Mouse (Mus musculus): Measurements from ENCODE around the gene Olfr237-ps1. TPM values are rescaled to one million over a fixed set of nuclear protein-coding genes. Genes with fewer than 3 reads are reported as not detected.
"Not testable (repeated sequence)": the region's sequence is repeated elsewhere in the genome, so short reads cannot be mapped to it uniquely, and the experiment has no call there.

Gene Olfr237-ps1
- polyA plus RNA-seq (2015; fragmentation: Nextera tagmentation; extraction: Ambion mirVana): not detected in 2 replicates

DNA sequence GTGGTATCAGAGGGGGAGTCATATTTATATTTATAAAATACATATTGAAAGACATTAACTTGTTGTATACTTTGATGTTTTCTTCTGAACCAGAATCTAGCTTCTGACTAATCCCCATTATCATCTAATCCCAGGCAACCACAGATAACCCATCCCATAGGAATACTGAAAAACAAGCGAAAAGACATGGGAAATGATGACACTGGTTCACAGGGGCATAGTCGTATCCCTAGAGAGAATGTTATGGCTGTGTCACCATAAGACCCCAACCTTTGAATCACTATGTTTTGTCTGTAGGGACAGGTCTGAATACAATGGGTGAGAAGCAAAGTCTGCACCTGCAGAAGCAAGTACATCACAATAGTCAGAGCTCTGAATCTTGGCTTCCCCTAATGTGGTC is at the start of gene Olfr237-ps1:
Gene Olfr237-ps1, plus strand, starts transcription at position 301 of the 400 bp plus-strand sequence.
- not testable (repeated sequence) for ATAC-seq (ENCODE audit: low read depth); H3K9me3 ChIP-seq; H3K27ac ChIP-seq (replicated peaks); H3K9ac ChIP-seq; H3K27me3 ChIP-seq; H3K4me3 ChIP-seq; H3K36me3 ChIP-seq; H3K4me2 ChIP-seq; H3K4me1 ChIP-seq (replicated peaks)
- WGBS: 93% methylated on average over 2 of the region's 2 CpGs

DNA sequence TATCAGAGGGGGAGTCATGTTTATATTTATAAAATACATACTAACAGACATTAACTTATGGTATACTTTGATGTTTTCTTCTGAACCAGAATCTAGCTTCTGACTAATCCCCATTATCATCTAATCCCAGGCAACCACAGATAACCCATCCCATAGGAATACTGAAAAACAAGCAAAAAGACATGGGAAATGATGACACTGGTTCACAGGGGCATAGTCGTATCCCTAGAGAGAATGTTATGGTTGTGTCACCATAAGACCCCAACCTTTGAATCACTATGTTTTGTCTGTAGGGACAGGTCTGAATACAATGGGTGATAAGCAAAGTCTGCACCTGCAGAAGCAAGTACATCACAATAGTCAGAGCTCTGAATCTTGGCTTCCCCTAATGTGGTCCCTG is 40.3 kb upstream of the Olfr237-ps1 start, which contains the start of gene Olfr441:
Gene Olfr441, plus strand, starts transcription at position 301 of the 400 bp plus-strand sequence.
- not testable (repeated sequence) for H3K36me3 ChIP-seq; H3K9ac ChIP-seq; H3K4me2 ChIP-seq; H3K27me3 ChIP-seq; H3K4me1 ChIP-seq (replicated peaks); ATAC-seq (ENCODE audit: low read depth); H3K9me3 ChIP-seq; H3K4me3 ChIP-seq; H3K27ac ChIP-seq (replicated peaks)
- WGBS: 82% methylated on average over 1 of the region's 1 CpGs

DNA sequence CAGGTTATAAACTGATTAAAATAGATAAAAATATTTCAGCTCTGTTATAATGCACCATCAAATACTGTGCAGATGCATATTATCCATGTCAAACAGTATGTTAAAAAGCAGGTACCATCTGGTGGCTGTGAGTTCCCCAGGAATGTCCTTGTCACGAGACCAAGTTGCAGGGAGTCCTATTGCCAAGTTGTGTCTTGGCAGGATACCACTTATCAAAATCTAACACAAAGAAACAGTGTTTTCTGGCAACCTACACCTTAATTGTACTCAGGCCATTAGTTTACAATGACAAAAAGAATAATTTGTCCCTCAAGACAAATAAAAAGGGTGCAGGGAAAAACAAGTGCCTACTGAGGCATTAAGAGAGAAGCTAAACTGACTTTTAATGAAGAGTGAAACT is 13.1 kb downstream of the Olfr237-ps1 start:
- Histone ChIP-seq H3K9ac (no peak overlapping the region), H3K9me3 (no peaks in the 10 kb centered on the region), H3K27ac (replicated peaks) (no peak overlapping the region), H3K27me3 (no peaks in the 10 kb centered on the region), H3K36me3 (no peaks in the 10 kb centered on the region), H3K4me1 (replicated peaks) (no peaks in the 10 kb centered on the region), H3K4me3 (no peak overlapping the region), H3K4me2 (no peak overlapping the region)
- 49% methylated on average over 1 of the region's 1 CpGs for WGBS
- no peak for ATAC-seq (ENCODE audit: low read depth)

DNA sequence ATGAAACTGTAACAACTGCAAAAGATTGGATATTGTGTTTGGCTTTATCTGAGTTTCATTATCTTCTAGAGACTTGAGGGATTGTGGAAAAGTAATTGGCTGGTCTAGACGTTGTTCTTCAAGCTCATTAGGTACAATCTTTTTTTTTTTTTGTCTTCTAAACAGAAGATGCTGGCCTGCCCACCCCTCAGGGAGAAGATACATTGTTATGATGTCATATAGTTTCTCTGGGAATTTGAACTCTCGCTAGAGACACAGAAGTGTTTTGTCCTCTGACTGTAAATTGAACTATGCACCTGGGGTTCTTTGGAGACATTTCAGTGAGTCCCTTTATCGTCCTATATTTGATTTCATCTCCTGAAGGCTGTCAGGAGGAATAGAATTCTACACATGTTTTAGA is 16.6 kb downstream of the Olfr237-ps1 start, which contains the start of gene Olfr437:
Gene Olfr437, plus strand, starts transcription at position 301 of the 400 bp plus-strand sequence.
- no peaks in the 10 kb centered on the region for H3K4me1 ChIP-seq (replicated peaks)
- no peak for ATAC-seq (ENCODE audit: low read depth)
- H3K4me2 ChIP-seq: no peak within 1 kb of the TSS
- H3K9ac ChIP-seq: no peak within 1 kb of the TSS
- H3K36me3 ChIP-seq: no peaks in the 10 kb centered on the region
- H3K27me3 ChIP-seq: no peaks in the 10 kb centered on the region
- 74% methylated on average over 3 of the region's 3 CpGs for WGBS
- no peak within 1 kb of the TSS for H3K4me3 ChIP-seq
- no peaks in the 10 kb centered on the region for H3K9me3 ChIP-seq
- no peak within 1 kb of the TSS for H3K27ac ChIP-seq (replicated peaks)

DNA sequence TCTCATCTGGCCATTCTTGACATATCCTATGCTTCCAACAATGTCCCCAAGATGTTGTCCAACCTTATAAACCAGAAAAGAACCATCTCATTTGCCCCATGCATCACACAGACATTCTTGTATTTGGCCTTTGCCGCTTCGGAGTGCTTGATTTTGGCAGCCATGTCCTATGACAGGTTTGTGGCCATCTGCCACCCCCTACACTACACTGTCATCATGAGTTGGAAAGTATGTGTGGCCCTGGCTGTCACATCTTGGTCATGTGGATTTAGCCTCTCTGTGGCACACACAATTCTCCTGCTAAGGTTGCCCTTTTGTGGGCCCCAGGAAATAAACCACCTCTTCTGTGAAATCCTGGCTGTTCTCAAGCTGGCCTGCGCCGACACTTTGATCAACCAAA is 20.9 kb downstream of the Olfr237-ps1 start:
- H3K9me3 ChIP-seq: no peaks in the 10 kb centered on the region
- H3K27ac ChIP-seq (replicated peaks): no peak overlapping the region
- H3K4me2 ChIP-seq: no peak overlapping the region
- H3K36me3 ChIP-seq: no peaks in the 10 kb centered on the region
- H3K9ac ChIP-seq: no peak overlapping the region
- no peak overlapping the region for H3K4me3 ChIP-seq
- ATAC-seq (ENCODE audit: low read depth): no peak
- H3K27me3 ChIP-seq: no peaks in the 10 kb centered on the region
- no peaks in the 10 kb centered on the region for H3K4me1 ChIP-seq (replicated peaks)
- 98% methylated on average over 4 of the region's 4 CpGs for WGBS

DNA sequence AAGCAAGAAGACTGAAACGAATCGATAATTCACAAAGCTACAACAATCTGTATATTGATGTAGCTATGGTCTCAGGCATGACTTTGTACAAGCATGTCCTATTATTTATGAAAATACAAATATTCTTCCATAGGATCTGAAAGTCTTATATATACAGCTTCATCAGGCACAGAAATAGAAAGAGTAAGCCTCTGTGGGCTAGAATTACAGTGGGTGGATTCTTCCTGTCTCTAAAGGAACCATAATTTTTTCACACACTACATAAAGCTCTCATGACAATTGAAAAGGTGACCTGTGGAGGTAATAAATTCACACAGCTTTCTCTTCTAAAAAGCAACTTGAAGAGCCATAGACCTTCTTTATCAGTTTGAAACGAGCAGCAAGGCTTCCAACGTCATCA is 25.5 kb downstream of the Olfr237-ps1 start, which contains the start of gene Olfr13:
Gene Olfr13, plus strand, starts transcription at position 301 of the 400 bp plus-strand sequence.
- no peaks in the 10 kb centered on the region for H3K27me3 ChIP-seq
- no peak for ATAC-seq (ENCODE audit: low read depth)
- no peaks in the 10 kb centered on the region for H3K36me3 ChIP-seq
- no peak within 1 kb of the TSS for H3K27ac ChIP-seq (replicated peaks)
- no peaks in the 10 kb centered on the region for H3K9me3 ChIP-seq
- H3K4me1 ChIP-seq (replicated peaks): no peaks in the 10 kb centered on the region
- no peak within 1 kb of the TSS for H3K4me3 ChIP-seq
- no peak within 1 kb of the TSS for H3K9ac ChIP-seq
- no peak within 1 kb of the TSS for H3K4me2 ChIP-seq
- WGBS: 72% methylated on average over 4 of the region's 4 CpGs

DNA sequence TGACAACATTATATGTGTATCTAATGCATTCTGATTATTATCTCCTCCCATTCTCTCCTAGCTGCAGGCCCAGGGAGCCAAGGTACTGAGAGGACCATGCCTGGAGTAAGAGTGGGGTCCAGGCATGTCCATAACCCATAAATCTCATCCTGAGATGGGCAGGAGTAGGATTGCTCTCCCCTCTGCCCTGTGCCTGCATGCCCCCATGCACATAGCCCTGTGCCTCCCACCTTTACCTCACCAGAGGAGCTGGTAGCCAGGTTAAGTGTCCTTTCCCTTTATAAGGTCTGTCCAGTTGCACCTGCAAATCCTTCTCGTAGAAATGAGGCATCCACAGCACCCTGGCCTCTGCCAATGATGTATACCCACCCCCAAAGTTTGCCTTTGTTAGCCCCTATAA is 31.8 kb downstream of the Olfr237-ps1 start:
- no peak overlapping the region for H3K9ac ChIP-seq
- no peaks in the 10 kb centered on the region for H3K27me3 ChIP-seq
- ATAC-seq (ENCODE audit: low read depth): no peak
- H3K36me3 ChIP-seq: no peaks in the 10 kb centered on the region
- no peak overlapping the region for H3K27ac ChIP-seq (replicated peaks)
- WGBS: 58% methylated on average over 1 of the region's 1 CpGs
- H3K4me3 ChIP-seq: no peak overlapping the region
- no peaks in the 10 kb centered on the region for H3K9me3 ChIP-seq
- no peak overlapping the region for H3K4me2 ChIP-seq
- H3K4me1 ChIP-seq (replicated peaks): peaks cover 9% of the 10 kb centered on the region

DNA sequence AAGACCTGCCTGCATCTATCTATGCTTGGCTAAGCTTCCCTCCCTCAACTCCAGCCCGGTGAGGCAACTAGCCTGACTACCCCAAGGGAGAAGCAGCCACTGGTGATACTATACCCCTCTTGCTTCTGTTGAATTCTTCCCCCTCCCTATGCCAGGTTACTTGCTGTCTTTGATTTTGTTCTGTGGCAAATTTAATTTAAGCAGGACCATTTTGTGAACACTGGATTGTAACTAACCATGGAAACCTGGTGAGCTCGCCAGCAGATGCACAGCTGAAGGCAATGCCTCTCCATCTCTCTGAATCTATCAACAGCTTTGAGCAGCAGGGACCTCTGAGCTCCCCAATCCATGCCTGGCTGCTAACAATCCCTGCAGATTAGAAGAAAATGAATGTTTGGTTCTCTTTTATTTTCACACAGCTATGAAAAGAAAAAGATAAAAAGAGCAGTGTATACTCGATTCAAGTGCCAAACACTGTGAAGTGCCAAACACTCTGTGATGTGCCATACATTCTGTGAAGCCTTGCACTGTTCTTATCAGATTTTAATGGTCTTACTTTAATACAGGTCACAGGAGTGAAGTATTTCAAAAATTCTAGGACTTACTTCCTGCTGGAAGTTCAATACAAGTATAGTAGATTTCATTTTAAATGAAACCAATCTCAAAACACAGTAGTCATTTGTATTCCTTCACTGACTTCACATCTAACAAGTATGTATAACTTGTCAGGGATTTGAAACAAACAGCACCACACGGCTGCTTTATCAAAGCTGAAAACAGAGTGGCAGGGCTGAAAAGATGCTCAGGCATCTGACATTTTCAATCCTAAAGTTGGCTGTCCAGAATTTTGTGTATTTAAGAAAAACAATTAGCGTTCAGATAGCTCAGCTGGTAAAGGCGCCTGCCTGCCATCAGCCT is 32.5 kb downstream of the Olfr237-ps1 start:
- Histone ChIP-seq H3K4me3 (no peak overlapping the region), H3K9me3 (no peaks in the 10 kb centered on the region), H3K9ac (no peak overlapping the region), H3K4me2 (no peak overlapping the region), H3K27me3 (no peaks in the 10 kb centered on the region), H3K27ac (replicated peaks) (no peak overlapping the region), H3K4me1 (replicated peaks) (peaks cover 9% of the 10 kb centered on the region), H3K36me3 (no peaks in the 10 kb centered on the region)
- peak; percentile 67; the same call in 1 of the 2 replicates for ATAC-seq (ENCODE audit: low read depth)
- WGBS: 59% methylated on average over 6 of the region's 6 CpGs

DNA sequence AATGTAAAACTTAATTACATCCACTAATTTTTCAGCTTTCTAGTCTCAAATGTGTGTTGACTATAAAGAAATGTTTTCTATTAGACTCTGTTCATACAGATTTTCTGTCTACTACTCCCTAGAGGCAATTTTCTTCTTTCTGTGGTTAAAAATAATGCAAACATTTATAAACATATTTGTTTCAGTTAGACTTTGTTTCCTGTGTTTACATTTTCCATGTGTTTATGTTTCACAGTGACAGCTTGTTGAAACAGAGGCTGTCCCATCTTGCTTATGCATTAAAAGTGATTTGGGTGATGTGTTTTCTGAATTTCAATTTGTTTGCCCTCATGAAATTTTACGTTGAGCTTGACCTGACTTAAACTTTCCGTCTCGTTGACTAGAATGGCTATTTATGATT is 44.6 kb downstream of the Olfr237-ps1 start:
- Histone ChIP-seq H3K27me3 (no peaks in the 10 kb centered on the region), H3K36me3 (no peaks in the 10 kb centered on the region), H3K4me2 (no peak overlapping the region), H3K4me1 (replicated peaks) (no peaks in the 10 kb centered on the region), H3K27ac (replicated peaks) (no peak overlapping the region), H3K9ac (no peak overlapping the region), H3K9me3 (no peaks in the 10 kb centered on the region), H3K4me3 (no peak overlapping the region)
- ATAC-seq (ENCODE audit: low read depth): no peak
- 86% methylated on average over 3 of the region's 3 CpGs for WGBS

DNA sequence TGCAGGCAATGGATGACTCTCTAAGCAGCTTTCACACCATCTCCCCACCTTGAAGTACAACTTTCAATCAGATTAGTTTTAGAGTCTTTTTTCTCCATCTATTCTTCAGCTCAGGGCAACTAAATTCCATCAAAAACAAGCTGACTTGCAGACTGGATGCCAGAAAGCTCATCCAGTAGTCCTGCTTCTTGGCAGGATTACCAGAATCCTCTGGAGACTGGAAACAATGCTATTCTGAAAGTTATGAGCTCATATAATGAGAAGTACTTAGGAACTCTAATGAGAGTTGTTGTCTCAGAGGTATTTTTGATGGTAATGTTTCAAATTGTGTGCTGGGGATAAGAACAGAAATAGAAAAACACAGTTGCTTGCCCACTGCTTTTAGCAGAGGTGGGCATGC is 50.4 kb downstream of the Olfr237-ps1 start, which contains the start of gene Olfr435:
Gene Olfr435, plus strand, starts transcription at position 366 of the 400 bp plus-strand sequence.
- Histone ChIP-seq H3K36me3 (no peaks in the 10 kb centered on the region), H3K4me2 (no peak within 1 kb of the TSS), H3K27me3 (no peaks in the 10 kb centered on the region), H3K27ac (replicated peaks) (no peak within 1 kb of the TSS), H3K9me3 (no peaks in the 10 kb centered on the region), H3K4me3 (no peak within 1 kb of the TSS), H3K9ac (no peak within 1 kb of the TSS), H3K4me1 (replicated peaks) (no peaks in the 10 kb centered on the region)
- ATAC-seq (ENCODE audit: low read depth): no peak

DNA sequence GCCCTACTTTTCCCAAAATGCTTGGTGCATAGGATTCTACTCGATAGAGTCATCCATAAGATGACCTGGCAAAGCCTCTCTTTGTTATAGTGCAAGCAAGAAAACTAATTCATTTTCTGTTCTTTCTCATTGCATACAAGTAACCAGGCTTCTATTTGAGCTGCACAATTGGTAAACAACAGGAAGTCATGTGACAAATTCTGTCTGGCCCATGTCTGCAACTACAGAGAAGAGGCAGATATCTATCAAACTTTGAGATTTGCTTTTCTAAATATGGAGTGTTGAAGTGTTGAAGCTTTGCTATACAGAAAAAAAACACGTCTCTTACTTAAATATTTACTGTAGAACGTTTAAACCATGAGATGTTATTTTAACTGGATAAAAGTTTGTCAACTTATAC is 51.7 kb downstream of the Olfr237-ps1 start:
- H3K9ac ChIP-seq: no peak overlapping the region
- H3K36me3 ChIP-seq: no peaks in the 10 kb centered on the region
- no peak for ATAC-seq (ENCODE audit: low read depth)
- WGBS: 87% methylated on average over 3 of the region's 3 CpGs
- no peak overlapping the region for H3K4me3 ChIP-seq
- no peak overlapping the region for H3K27ac ChIP-seq (replicated peaks)
- H3K27me3 ChIP-seq: no peaks in the 10 kb centered on the region
- H3K4me1 ChIP-seq (replicated peaks): no peaks in the 10 kb centered on the region
- H3K9me3 ChIP-seq: no peaks in the 10 kb centered on the region
- H3K4me2 ChIP-seq: no peak overlapping the region

DNA sequence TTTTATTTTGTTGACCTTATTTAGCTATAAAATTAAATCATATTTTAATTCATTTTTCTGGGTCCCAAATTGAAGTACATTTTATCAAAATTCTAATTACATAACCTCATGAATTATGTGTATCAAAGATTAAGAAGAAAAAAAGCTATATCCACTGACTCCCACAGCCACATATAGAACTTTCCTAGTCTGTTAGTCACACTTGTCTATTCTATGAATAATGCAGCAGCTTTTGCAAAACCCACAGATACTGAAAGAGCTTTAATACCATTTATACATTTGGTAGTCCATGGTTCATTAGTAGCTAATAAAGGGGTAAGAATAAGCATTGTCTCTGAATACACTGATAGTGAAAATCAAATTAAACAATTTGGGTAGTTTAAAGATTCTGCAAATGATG is 56.4 kb downstream of the Olfr237-ps1 start:
- Histone ChIP-seq H3K9me3 (no peaks in the 10 kb centered on the region), H3K36me3 (no peaks in the 10 kb centered on the region), H3K4me2 (no peak overlapping the region), H3K9ac (no peak overlapping the region), H3K27ac (replicated peaks) (no peak overlapping the region), H3K27me3 (no peaks in the 10 kb centered on the region), H3K4me1 (replicated peaks) (no peaks in the 10 kb centered on the region), H3K4me3 (no peak overlapping the region)
- no peak for ATAC-seq (ENCODE audit: low read depth)

Data from neural tube, embryonic 13.5 days (tissue).